In genomic region chr16:14361362-14362098, GRCm38 (mm10) we compare ENCODE assay signal across 7 mouse cellular contexts. TPM values are rescaled to one million over a fixed set of nuclear protein-coding genes. Genes with fewer than 3 reads are reported as not detected.
A peak's percentile ranks its signal among the peaks of the same experiment; 100 is the strongest.
DNase-seq lines count a peak whose midpoint lies in the region; ATAC-seq and TF ChIP-seq lines count a peak whose summit lies in the region.

Gene Abcc1 (plus strand): TSS chr16:14361558.

- H3K9ac ChIP-seq in intestine, postnatal 0 days (ENCODE audit: low read depth, low read length) = peak within 1 kb of the TSS; percentile 63
- H3K9ac ChIP-seq in limb, embryonic 11.5 days (ENCODE audit: low read length) = peak within 1 kb of the TSS; percentile 76
- H3K9ac ChIP-seq in midbrain, embryonic 13.5 days (replicated peaks) = peak within 1 kb of the TSS; percentile 88

- H3K4me2 ChIP-seq in intestine, postnatal 0 days (replicated peaks; ENCODE audit: low read depth) = peak within 1 kb of the TSS; percentile 96
- H3K4me2 ChIP-seq in limb, embryonic 11.5 days (ENCODE audit: low read depth, severe bottlenecking) = peak within 1 kb of the TSS; percentile 53
- H3K4me2 ChIP-seq in midbrain, embryonic 13.5 days (replicated peaks) = peak within 1 kb of the TSS; percentile 94

- H3K27me3 ChIP-seq in intestine, postnatal 0 days (replicated peaks; ENCODE audit: control insufficient read depth, insufficient read depth, low read length) = no peaks in the 10 kb centered on the region; the same call in 1 of the 2 replicates
- H3K27me3 ChIP-seq in limb, embryonic 11.5 days (ENCODE audit: control insufficient read depth, insufficient read depth, low read length) = no peaks in the 10 kb centered on the region
- no peaks in the 10 kb centered on the region for H3K27me3 ChIP-seq in midbrain, embryonic 13.5 days

- ATAC-seq in intestine, postnatal 0 days = peak; percentile 96
- peak; percentile 95 for ATAC-seq in limb, embryonic 11.5 days (ENCODE audit: insufficient number of reproducible peaks, low FRiP score, low TSS enrichment, low read depth)
- ATAC-seq in midbrain, embryonic 13.5 days = peak; percentile 99

- no peaks in the 10 kb centered on the region for H3K9me3 ChIP-seq in intestine, postnatal 0 days (ENCODE audit: control insufficient read depth)
- H3K9me3 ChIP-seq in limb, embryonic 11.5 days (ENCODE audit: control insufficient read depth, low read length) = no peaks in the 10 kb centered on the region
- H3K9me3 ChIP-seq in midbrain, embryonic 13.5 days = no peaks in the 10 kb centered on the region

- H3K4me1 ChIP-seq in intestine, postnatal 0 days (replicated peaks; ENCODE audit: control insufficient read depth, insufficient read depth, low read length) = no peaks in the 10 kb centered on the region
- H3K4me1 ChIP-seq in limb, embryonic 11.5 days (ENCODE audit: control insufficient read depth, insufficient read depth, low read length) = no peaks in the 10 kb centered on the region
- peaks cover 13% of the 10 kb centered on the region for H3K4me1 ChIP-seq in midbrain, embryonic 13.5 days (replicated peaks)

- peak; percentile 31 for TF ChIP-seq CTCF in intestine, postnatal 0 days (IDR thresholded peaks at IDR 0.05; ENCODE audit: low read depth)

- peak within 1 kb of the TSS; percentile 70 for H3K4me3 ChIP-seq in intestine, postnatal 0 days (ENCODE audit: low read depth, low read length)
- peak within 1 kb of the TSS; percentile 73 for H3K4me3 ChIP-seq in limb, embryonic 11.5 days (ENCODE audit: low read depth, low read length)
- H3K4me3 ChIP-seq in midbrain, embryonic 13.5 days (replicated peaks) = peak within 1 kb of the TSS; percentile 83

- under 1% methylated on average over 63 of the region's 64 CpGs for WGBS in intestine, postnatal 0 days
- WGBS in limb, embryonic 11.5 days = under 1% methylated on average over 48 of the region's 64 CpGs
- WGBS in midbrain, embryonic 13.5 days = under 1% methylated on average over 59 of the region's 64 CpGs

- no peak within 1 kb of the TSS; the same call in 1 of the 2 replicates for H3K27ac ChIP-seq in intestine, postnatal 0 days (ENCODE audit: low read depth, low read length)
- H3K27ac ChIP-seq in limb, embryonic 11.5 days (replicated peaks; ENCODE audit: low read depth, low read length) = no peak within 1 kb of the TSS
- H3K27ac ChIP-seq in midbrain, embryonic 13.5 days = no peak within 1 kb of the TSS; the same call in 1 of the 2 replicates

- peak; percentile 39 for DNase-seq in adrenal gland, adult 8-10 months
- peak; percentile 78 for DNase-seq in embryo, embryonic 9.5 days (ENCODE audit: extremely low spot score)
- no peak for DNase-seq in gonadal fat pad, adult 2 months (ENCODE audit: low read depth)
- DNase-seq in limb, embryonic 11.5 days (ENCODE audit: low spot score) = peak; percentile 81
- DNase-seq in spleen, adult 12 weeks (ENCODE audit: low spot score) = peak; percentile 60

- no peaks in the 10 kb centered on the region for H3K36me3 ChIP-seq in intestine, postnatal 0 days (ENCODE audit: control insufficient read depth, insufficient read depth)
- no peaks in the 10 kb centered on the region for H3K36me3 ChIP-seq in limb, embryonic 11.5 days (ENCODE audit: control insufficient read depth, insufficient read depth, low read length)
- H3K36me3 ChIP-seq in midbrain, embryonic 13.5 days = no peaks in the 10 kb centered on the region

RNA-seq across cellular contexts. Expression of gene Abcc1, which starts in this region (rescaled TPM):
- total RNA-seq in adrenal gland, adult 8-10 months (2022) = 10 to 100 TPM; 20.7 to 36.7 (median 28.5) TPM
- polyA plus RNA-seq in gonadal fat pad, adult 2 months (2012; rRNA removed) = 44.4 and 48.5 TPM in 2 replicates
- polyA plus RNA-seq in intestine, postnatal 0 days (2015; fragmentation: Nextera tagmentation; extraction: Ambion mirVana) = 2.3 and 2.6 TPM in 2 replicates
- 9.3 and 9.4 TPM in 2 replicates for polyA plus RNA-seq in limb, embryonic 11.5 days (2014; fragmentation: Nextera tagmentation; extraction: Ambion mirVana)
- polyA plus RNA-seq in midbrain, embryonic 13.5 days (2015; fragmentation: Nextera tagmentation; extraction: Ambion mirVana) = 6.9 and 7.1 TPM in 2 replicates
